ENCODE assay signal across 9 mouse cellular contexts in the genomic region with DNA sequence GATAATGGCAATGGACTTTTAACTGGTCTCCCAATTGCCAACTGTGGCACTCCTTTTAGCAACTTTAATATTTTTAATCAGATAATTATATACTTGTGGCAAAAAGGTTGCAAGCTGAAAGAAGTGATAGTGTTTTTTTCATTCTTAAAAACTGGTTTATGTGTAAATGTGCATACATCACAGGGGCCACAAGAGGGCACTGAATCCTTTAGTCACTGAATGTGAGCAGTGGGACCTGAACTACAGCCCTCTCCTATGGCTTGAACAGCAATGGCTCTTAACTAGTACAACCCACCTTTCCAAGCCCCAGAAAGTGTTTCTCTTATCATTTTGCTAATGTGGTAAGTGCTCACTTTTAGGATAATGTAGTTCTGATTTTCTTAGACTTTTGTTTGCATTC.
A peak's percentile ranks its signal among the peaks of the same experiment; 100 is the strongest.
DNase-seq lines count a peak whose midpoint lies in the region; ATAC-seq and TF ChIP-seq lines count a peak whose summit lies in the region.
"Had no signal": no experiment of that assay in that cellular context is flagged by ENCODE, and none has a peak within 500 bp of the region (broad histone marks: within the 10 kb centered on the region; RNA-seq: fewer than 3 reads in every experiment).

No protein-coding gene starts in this region.

- TF ChIP-seq POLR2A in cerebellum, adult 2 months (IDR thresholded peaks at IDR 0.05; ENCODE audit: borderline replicate concordance, insufficient read depth, low read length), result no peak

- no peak overlapping the region for H3K9ac ChIP-seq in kidney, embryonic 15.5 days
- H3K9ac ChIP-seq: embryonic facial prominence, embryonic 15.5 days had no signal

- H3K27me3 ChIP-seq in kidney, embryonic 15.5 days, result no peaks in the 10 kb centered on the region
- no peaks in the 10 kb centered on the region for H3K27me3 ChIP-seq in cerebellum, adult 2 months (ENCODE audit: control insufficient read depth, insufficient read depth, low read length)
- H3K27me3 ChIP-seq: embryonic facial prominence, embryonic 15.5 days had no signal

- H3K4me3 ChIP-seq in kidney, embryonic 15.5 days (replicated peaks), result no peak overlapping the region
- no peak overlapping the region for H3K4me3 ChIP-seq in cerebellum, adult 2 months (replicated peaks; ENCODE audit: insufficient read depth, low read depth, low read length)
- H3K4me3 ChIP-seq in left cerebral cortex, adult 2 months, result no peak overlapping the region
- H3K4me3 ChIP-seq: embryonic facial prominence, embryonic 15.5 days had no signal

- no peaks in the 10 kb centered on the region for H3K4me1 ChIP-seq in kidney, embryonic 15.5 days
- no peaks in the 10 kb centered on the region for H3K4me1 ChIP-seq in cerebellum, adult 2 months (ENCODE audit: control insufficient read depth, insufficient read depth, low read length)
- H3K4me1 ChIP-seq: embryonic facial prominence, embryonic 15.5 days had no signal

- H3K27ac ChIP-seq in kidney, embryonic 15.5 days, result no peak overlapping the region
- H3K27ac ChIP-seq in cerebellum, adult 2 months (ENCODE audit: insufficient read depth, low read length), result no peak overlapping the region
- H3K27ac ChIP-seq in left cerebral cortex, adult 2 months, result no peak overlapping the region
- H3K27ac ChIP-seq: embryonic facial prominence, embryonic 15.5 days had no signal

- no peaks in the 10 kb centered on the region for H3K9me3 ChIP-seq in kidney, embryonic 15.5 days (replicated peaks)
- H3K9me3 ChIP-seq: embryonic facial prominence, embryonic 15.5 days had no signal

- TF ChIP-seq CTCF in cerebellum, adult 2 months (IDR thresholded peaks at IDR 0.05; ENCODE audit: borderline replicate concordance, insufficient read depth, low read depth, low read length), result peak; percentile 67
- TF ChIP-seq CTCF in left cerebral cortex, adult 2 months (IDR thresholded peaks at IDR 0.05), result peak; percentile 79

- peak; percentile 21 for DNase-seq in kidney, adult 11 months
- peak; percentile 50 for DNase-seq in MN1 (ENCODE audit: low spot score)
- peak; percentile 48 to 52 for DNase-seq in cerebellum, adult 2 months
- DNase-seq in left cerebral cortex, adult 2 months (ENCODE audit: extremely low spot score in 1 of 2, low spot score in 2 of 2), result peak; percentile 44 to 54
- peak; percentile 55 for DNase-seq in ovary, postnatal 14 days (ENCODE audit: low spot score)

- no peak for ATAC-seq in kidney, embryonic 15.5 days (replicated peaks; ENCODE audit: low FRiP score)
- ATAC-seq in granulocyte monocyte progenitor cell, adult 5-6 weeks (replicated peaks; ENCODE audit: poor library complexity, severe bottlenecking), result peak; percentile 56
- no peak for ATAC-seq in erythroblast, adult 5-6 weeks (replicated peaks; ENCODE audit: low FRiP score, poor library complexity, severe bottlenecking)

- intact Hi-C loops in left cerebral cortex, adult 2 months (cut with DNase I), result loop anchor here (1.0 to 5.0 kb wide), 4 partner anchors 62 to 175 kb away; partner anchors contain the start of genes Ipp and Tspan1

- H3K36me3 ChIP-seq in kidney, embryonic 15.5 days, result no peaks in the 10 kb centered on the region
- H3K36me3 ChIP-seq: embryonic facial prominence, embryonic 15.5 days had no signal

- H3K4me2 ChIP-seq in kidney, embryonic 15.5 days, result no peak overlapping the region
- H3K4me2 ChIP-seq: embryonic facial prominence, embryonic 15.5 days had no signal
